12 mouse cellular contexts compared by ENCODE assay signal in the genomic region with DNA sequence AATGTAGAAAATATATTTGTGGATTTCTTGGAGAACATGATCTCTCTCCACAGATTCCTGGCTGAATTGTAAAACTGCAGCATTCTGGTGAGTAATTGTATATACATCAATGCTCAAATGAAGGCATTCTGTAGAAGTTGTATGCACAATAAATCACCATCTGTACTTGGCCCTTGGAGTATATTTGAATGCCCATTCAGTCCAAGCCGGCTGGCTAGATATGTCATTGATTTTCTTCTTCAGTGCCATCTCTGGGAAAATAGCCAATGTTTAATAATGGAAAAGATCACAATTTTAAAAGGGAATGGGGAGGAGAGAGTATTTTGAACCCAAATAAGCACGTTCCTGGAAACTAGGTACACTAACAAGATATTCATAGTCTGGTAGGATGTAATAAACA.
"Had no signal": no experiment of that assay in that cellular context is flagged by ENCODE, and none has a peak within 500 bp of the region (broad histone marks: within the 10 kb centered on the region; RNA-seq: fewer than 3 reads in every experiment).

No protein-coding gene starts in this region.

- DNase-seq: kidney, adult 8-10 months; kidney, postnatal 14 days; kidney, postnatal 4 days; left cerebral cortex, postnatal 4 days; liver, embryonic 13.5 days; lung, adult 2 months; lung, postnatal 14 days; lung, postnatal 4 days; midbrain, embryonic 14.5 days; thymus, adult 2 months; thymus, postnatal 14 days; thymus, postnatal 4 days had no signal
